28 mouse cellular contexts compared by ENCODE assay signal in the genomic region with DNA sequence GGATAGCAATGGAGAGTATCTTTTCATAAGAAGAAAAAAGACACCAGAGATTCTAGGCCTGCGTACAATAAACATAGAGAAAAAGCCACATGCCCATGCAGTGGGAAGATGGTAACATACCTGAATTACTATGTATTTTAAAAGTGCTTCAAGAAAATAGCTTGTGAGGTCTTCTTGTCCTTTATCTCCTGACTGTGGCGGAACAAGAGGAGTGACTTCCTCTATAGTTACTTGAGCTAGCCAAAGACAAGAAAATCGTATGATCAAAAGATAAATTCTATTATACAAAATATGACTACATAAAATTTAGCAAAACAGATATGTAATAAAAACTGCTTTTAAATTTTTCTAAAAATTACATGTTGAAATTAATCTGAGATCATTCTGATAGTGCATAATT.
"Had no signal": no experiment of that assay in that cellular context is flagged by ENCODE, and none has a peak within 500 bp of the region (broad histone marks: within the 10 kb centered on the region; RNA-seq: fewer than 3 reads in every experiment).

No protein-coding gene starts in this region.

- H3K9me3 ChIP-seq: limb, embryonic 10.5 days; limb, embryonic 12.5 days; limb, embryonic 13.5 days; limb, embryonic 15.5 days; liver, embryonic 12.5 days; liver, embryonic 13.5 days; liver, embryonic 15.5 days; lung, embryonic 15.5 days; megakaryocyte, embryonic 14.5 days; midbrain, embryonic 10.5 days; midbrain, embryonic 12.5 days; midbrain, embryonic 13.5 days; midbrain, embryonic 15.5 days; neural tube, embryonic 12.5 days had no signal

- H3K27ac ChIP-seq: limb, embryonic 10.5 days; limb, embryonic 12.5 days; limb, embryonic 13.5 days; limb, embryonic 15.5 days; liver, embryonic 12.5 days; liver, embryonic 13.5 days; liver, embryonic 14.5 days; liver, embryonic 15.5 days; lung, embryonic 15.5 days; macrophage; midbrain, embryonic 10.5 days; midbrain, embryonic 12.5 days; midbrain, embryonic 13.5 days; midbrain, embryonic 15.5 days; neural tube, embryonic 12.5 days had no signal

- DNase-seq: left cerebral cortex, postnatal 4 days; liver; liver, embryonic 13.5 days; liver, postnatal 0 days; lung, adult 18-20 months; lung, adult 2 months; lung, embryonic 14.5 days; lung, postnatal 10 days; lung, postnatal 14 days; lung, postnatal 36 days; lung, postnatal 4 days; midbrain, embryonic 14.5 days had no signal

- H3K4me3 ChIP-seq: limb, embryonic 10.5 days; limb, embryonic 12.5 days; limb, embryonic 13.5 days; limb, embryonic 15.5 days; liver, embryonic 12.5 days; liver, embryonic 13.5 days; liver, embryonic 15.5 days; lung, embryonic 15.5 days; megakaryocyte, embryonic 14.5 days; midbrain, embryonic 10.5 days; midbrain, embryonic 12.5 days; midbrain, embryonic 13.5 days; midbrain, embryonic 15.5 days; myocyte; neural tube, embryonic 12.5 days had no signal

- H3K27me3 ChIP-seq: limb, embryonic 12.5 days; limb, embryonic 13.5 days; limb, embryonic 15.5 days; liver, embryonic 12.5 days; liver, embryonic 13.5 days; liver, embryonic 15.5 days; lung, embryonic 15.5 days; megakaryocyte, embryonic 14.5 days; midbrain, embryonic 12.5 days; midbrain, embryonic 13.5 days; midbrain, embryonic 15.5 days; neural tube, embryonic 12.5 days had no signal

- H3K4me1 ChIP-seq: limb, embryonic 10.5 days; limb, embryonic 12.5 days; limb, embryonic 13.5 days; limb, embryonic 15.5 days; liver, embryonic 12.5 days; liver, embryonic 13.5 days; lung, embryonic 15.5 days; midbrain, embryonic 10.5 days; midbrain, embryonic 12.5 days; midbrain, embryonic 13.5 days; midbrain, embryonic 15.5 days; neural tube, embryonic 12.5 days had no signal

- H3K9ac ChIP-seq: limb, embryonic 12.5 days; limb, embryonic 13.5 days; limb, embryonic 15.5 days; liver, embryonic 12.5 days; liver, embryonic 13.5 days; liver, embryonic 14.5 days; liver, embryonic 15.5 days; liver, postnatal 0 days; lung, embryonic 14.5 days; lung, embryonic 15.5 days; midbrain, embryonic 12.5 days; midbrain, embryonic 13.5 days; midbrain, embryonic 15.5 days; neural tube, embryonic 12.5 days had no signal
